Mouse (Mus musculus) embryonic facial prominence, embryonic 14.5 days (tissue): ENCODE results near the gene Plscr3. TPM values are rescaled to one million over a fixed set of nuclear protein-coding genes. Genes with fewer than 3 reads are reported as not detected.

Source experiments
- ATAC-seq: fragments of 200-750 bp; cut with Nextera tagmentation; 2 replicates; pipeline ENCODE4 v1.8.0; 2017; ENCODE audit warnings: low read depth, moderate number of reproducible peaks, moderate TSS enrichment
- DNase-seq: peaks from one replicate; pipeline ENCODE4 v3.0.0-alpha.2; 2015; ENCODE audit warnings: low spot score
- H3K27ac ChIP-seq: fragments of 300-500 bp; sonication (generic); replicated peaks from 2 replicates; pipeline ENCODE4 v1.5.1; 2014; ENCODE audit warnings: low read depth, mild to moderate bottlenecking, low read length, moderate library complexity
- H3K27me3 ChIP-seq: fragments of 300-500 bp; sonication (generic); replicated peaks from 2 replicates; pipeline ENCODE4 v1.6.1; 2014; ENCODE audit warnings: low read length; ENCODE audit not compliant: control insufficient read depth, insufficient read depth
- H3K36me3 ChIP-seq: fragments of 300-500 bp; sonication (generic); 2 replicates; pipeline ENCODE4 v1.6.1; 2014; ENCODE audit warnings: low read length, mixed read lengths; ENCODE audit not compliant: control insufficient read depth, insufficient read depth
- H3K4me1 ChIP-seq: fragments of 300-500 bp; sonication (generic); 2 replicates; pipeline ENCODE4 v1.6.1; 2014; ENCODE audit warnings: antibody characterized with exemption, low read length; ENCODE audit not compliant: control insufficient read depth, insufficient read depth
- H3K4me2 ChIP-seq: fragments of 300-500 bp; sonication (generic); 2 replicates; pipeline ENCODE4 v1.6.1; 2014; ENCODE audit warnings: low read depth, mild to moderate bottlenecking, low read length, moderate library complexity, mixed read lengths
- H3K4me3 ChIP-seq: fragments of 300-500 bp; sonication (generic); 2 replicates; pipeline ENCODE4 v1.5.1; 2014; ENCODE audit warnings: low read depth, mild to moderate bottlenecking, low read length
- H3K9ac ChIP-seq: fragments of 300-500 bp; sonication (generic); 2 replicates; pipeline ENCODE4 v1.6.1; 2014; ENCODE audit warnings: low read depth, mild to moderate bottlenecking, low read length, moderate library complexity, mixed read lengths
- H3K9me3 ChIP-seq: fragments of 300-500 bp; sonication (generic); 2 replicates; pipeline ENCODE4 v1.6.1; 2016; ENCODE audit warnings: low read length; ENCODE audit not compliant: control insufficient read depth
- WGBS: fragments of 180-500 bp; shearing (Covaris S2); extraction: QIAGEN DNeasy Blood & Tissue Kit; methylation state at CpG from one replicate; pipeline ENCODE4 v1.1.7; 2014; 5-methylcytosine and 5-hydroxymethylcytosine counted together
- polyA plus RNA-seq: library from polyadenylated mRNA; unstranded; fragments of >200 nt; fragmentation: Nextera tagmentation; extraction: Ambion mirVana; gene quantifications from 2 replicates; pipeline ENCODE4 v1.2.1, GENCODE M21; 2014

The Plscr3 gene
- polyA plus RNA-seq, 1 experiment from 2014 or later = 102 TPM

- WGBS = 84% methylated on average over 2 of the region's 2 CpGs
Measured at GRCm38 (mm10) chr11:69818365-69818764, 27.8 kb upstream of the Plscr3 start, which contains the start of gene Spem2. Gene Spem2 (minus strand): TSS chr11:69818465.

DNA sequence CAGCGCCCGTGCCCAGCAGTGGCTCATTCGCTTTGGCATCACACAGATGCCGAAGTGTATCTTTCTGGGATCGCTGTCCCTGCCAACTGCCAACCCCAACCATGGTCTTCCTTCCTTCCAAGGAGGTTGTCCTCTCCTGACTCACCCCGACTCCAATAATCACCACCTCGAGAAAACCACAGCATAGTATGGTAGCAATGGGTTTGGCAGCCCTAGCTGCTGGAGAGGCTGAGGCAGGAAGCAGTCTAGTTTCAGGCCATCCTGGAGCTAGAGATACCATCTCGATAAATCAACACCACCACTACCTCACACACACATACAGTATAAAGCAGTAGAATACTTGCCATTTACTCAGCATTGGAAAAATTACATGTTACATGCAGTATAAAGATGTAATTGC lies 27.3 kb upstream of the Plscr3 start:
- WGBS = 90% methylated on average over 8 of the region's 8 CpGs
- ATAC-seq = no peak
- H3K9ac ChIP-seq = no peak overlapping the region

More at GRCm38 (mm10) chr11:69818365-69818764, 27.8 kb upstream of the Plscr3 start, which contains the start of gene Spem2:
- Histone ChIP-seq H3K36me3 (no peaks in the 10 kb centered on the region), H3K9me3 (peaks cover 12% of the 10 kb centered on the region), H3K4me2 (no peak within 1 kb of the TSS), H3K4me1 (no peaks in the 10 kb centered on the region), H3K9ac (no peak within 1 kb of the TSS), H3K27me3 (no peaks in the 10 kb centered on the region), H3K27ac (no peak within 1 kb of the TSS), H3K4me3 (no peak within 1 kb of the TSS)
- DNase-seq (no peak), ATAC-seq (no peak)

GRCm38 (mm10) chr11:69822080-69822479 lies 24.1 kb upstream of the Plscr3 start, which contains the start of gene Spem1:
Gene Spem1 (minus strand): TSS chr11:69822180.
- WGBS = 95% methylated on average over 2 of the region's 3 CpGs
- no peaks in the 10 kb centered on the region for H3K4me1 ChIP-seq
- no peak within 1 kb of the TSS for H3K9ac ChIP-seq
- ATAC-seq = no peak
- no peaks in the 10 kb centered on the region for H3K27me3 ChIP-seq
- DNase-seq = no peak
- H3K9me3 ChIP-seq = peaks cover 12% of the 10 kb centered on the region
- peaks cover 30% of the 10 kb centered on the region for H3K36me3 ChIP-seq
- no peak within 1 kb of the TSS for H3K4me2 ChIP-seq
- no peak within 1 kb of the TSS for H3K27ac ChIP-seq
- H3K4me3 ChIP-seq = no peak within 1 kb of the TSS

More for the DNA sequence above, 27.3 kb upstream of the Plscr3 start:
- H3K9me3 ChIP-seq = peaks cover 12% of the 10 kb centered on the region
- no peak overlapping the region for H3K4me2 ChIP-seq
- no peak for DNase-seq
- no peaks in the 10 kb centered on the region for H3K4me1 ChIP-seq
- no peaks in the 10 kb centered on the region for H3K36me3 ChIP-seq
- H3K27me3 ChIP-seq = no peaks in the 10 kb centered on the region
- no peak overlapping the region for H3K4me3 ChIP-seq
- H3K27ac ChIP-seq = no peak overlapping the region

DNA sequence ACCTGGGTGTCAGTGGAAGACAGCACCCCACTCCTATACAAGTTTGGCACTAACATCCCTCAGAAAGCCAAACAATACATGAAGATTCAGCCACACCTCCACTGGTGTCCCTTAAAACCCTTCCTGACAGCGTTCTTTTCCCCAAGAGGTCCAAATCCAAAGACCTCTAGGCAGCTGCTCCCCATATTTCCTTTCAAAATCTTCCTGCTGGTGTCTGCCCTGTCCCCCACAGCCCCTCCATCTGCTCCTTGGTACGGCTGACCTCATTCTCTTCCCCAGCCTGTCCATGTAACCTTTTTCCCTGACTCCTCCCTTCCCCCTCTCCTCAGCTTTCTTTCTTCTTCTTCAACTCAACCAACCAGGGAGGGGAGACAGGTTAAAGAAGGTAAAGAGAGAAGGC lies 22.7 kb upstream of the Plscr3 start:
- Histone ChIP-seq H3K4me1 (no peaks in the 10 kb centered on the region), H3K4me3 (no peak overlapping the region), H3K36me3 (peaks cover 44% of the 10 kb centered on the region), H3K9ac (no peak overlapping the region), H3K27me3 (no peaks in the 10 kb centered on the region), H3K4me2 (no peak overlapping the region), H3K27ac (no peak overlapping the region), H3K9me3 (no peaks in the 10 kb centered on the region)
- DNase-seq = no peak
- 79% methylated on average over 2 of the region's 2 CpGs for WGBS
- ATAC-seq = no peak

DNA sequence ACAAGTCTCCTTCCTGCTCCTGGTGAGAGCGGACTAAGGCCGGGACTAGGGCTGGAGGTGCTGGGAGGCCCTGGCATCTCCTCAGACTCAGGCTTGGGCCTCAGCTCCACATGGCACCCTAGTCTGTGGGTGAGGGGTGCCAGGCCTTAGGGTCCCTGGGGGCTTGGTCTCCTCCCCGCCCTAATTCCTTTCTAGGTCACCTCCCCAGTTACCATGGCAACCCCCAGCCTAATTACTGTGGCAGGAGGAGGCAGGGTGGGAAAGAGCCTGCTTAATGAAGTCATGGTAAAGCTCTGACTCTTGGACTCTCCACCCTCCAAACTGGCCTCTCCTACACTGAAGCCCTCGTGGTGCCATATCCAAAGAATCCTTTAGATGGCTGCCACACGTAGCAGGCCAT lies 17.3 kb upstream of the Plscr3 start:
- 86% methylated on average over 5 of the region's 5 CpGs for WGBS
- no peak overlapping the region for H3K27ac ChIP-seq
- ATAC-seq = no peak
- H3K9me3 ChIP-seq = no peaks in the 10 kb centered on the region
- H3K4me2 ChIP-seq = no peak overlapping the region
- H3K27me3 ChIP-seq = no peaks in the 10 kb centered on the region
- peaks cover 3% of the 10 kb centered on the region; the same call in 1 of the 2 replicates for H3K4me1 ChIP-seq
- peaks cover 86% of the 10 kb centered on the region for H3K36me3 ChIP-seq
- no peak overlapping the region for H3K9ac ChIP-seq
- no peak for DNase-seq
- no peak overlapping the region for H3K4me3 ChIP-seq

GRCm38 (mm10) chr11:69833554-69833953 lies 12.6 kb upstream of the Plscr3 start:
- Histone ChIP-seq H3K9ac (peak overlapping the region; percentile 72), H3K4me1 (peaks cover 23% of the 10 kb centered on the region), H3K27ac (0 out of 2 replicates have a peak overlapping the region, but pooled peaks have one; percentile 36), H3K4me3 (peak overlapping the region; percentile 73), H3K9me3 (no peaks in the 10 kb centered on the region), H3K36me3 (peaks cover 43% of the 10 kb centered on the region), H3K27me3 (no peaks in the 10 kb centered on the region), H3K4me2 (peak overlapping the region; percentile 95)
- DNase-seq (no peak), ATAC-seq (no peak)
- 50% methylated on average over 7 of the region's 8 CpGs for WGBS

- 0 out of 2 replicates have a peak overlapping the region, but pooled peaks have one; percentile 36 for H3K27ac ChIP-seq
- H3K4me1 ChIP-seq = peaks cover 25% of the 10 kb centered on the region
- peak overlapping the region; percentile 95 for H3K4me2 ChIP-seq
- WGBS = 15% methylated on average over 14 of the region's 48 CpGs
- H3K27me3 ChIP-seq = no peaks in the 10 kb centered on the region
- no peak for ATAC-seq
- peak overlapping the region; percentile 72 for H3K9ac ChIP-seq
- peaks cover 42% of the 10 kb centered on the region for H3K36me3 ChIP-seq
- H3K9me3 ChIP-seq = no peaks in the 10 kb centered on the region
- DNase-seq = no peak
- peak overlapping the region; percentile 73 for H3K4me3 ChIP-seq
Measured at GRCm38 (mm10) chr11:69834001-69834549, 12.1 kb upstream of the Plscr3 start.

GRCm38 (mm10) chr11:69835326-69835965 lies 10.7 kb upstream of the Plscr3 start:
- Histone ChIP-seq H3K4me3 (peak overlapping the region; percentile 73), H3K27me3 (no peaks in the 10 kb centered on the region), H3K9ac (peak overlapping the region; percentile 30; the same call in 1 of the 2 replicates), H3K4me2 (peak overlapping the region; percentile 95), H3K9me3 (no peaks in the 10 kb centered on the region), H3K36me3 (peaks cover 33% of the 10 kb centered on the region), H3K27ac (no peak overlapping the region), H3K4me1 (peaks cover 28% of the 10 kb centered on the region)
- ATAC-seq = no peak
- no peak for DNase-seq
- WGBS = 10% methylated on average over 9 of the region's 9 CpGs
